Mouse (Mus musculus) macrophage (primary cell): ENCODE data around the gene Blvrb. TPM values are rescaled to one million over a fixed set of nuclear protein-coding genes. Genes with fewer than 3 reads are reported as not detected.

Source experiments
- H3K27ac ChIP-seq: fragments of 350-480 bp; formaldehyde crosslinking; 2 replicates; pipeline ENCODE4 v1.9.0; 2021
- H3K36me3 ChIP-seq: fragments of 350-480 bp; formaldehyde crosslinking; 2 replicates; pipeline ENCODE4 v1.9.0; 2021; ENCODE audit errors: inconsistent target
- H3K4me3 ChIP-seq: fragments of 350-480 bp; formaldehyde crosslinking; 2 replicates; pipeline ENCODE4 v1.9.0; 2021; ENCODE audit errors: inconsistent target
- H3K79me2 ChIP-seq: fragments of 350-480 bp; formaldehyde crosslinking; 2 replicates; pipeline ENCODE4 v1.9.0; 2021; ENCODE audit errors: inconsistent target
- WGBS: methylation state at CpG from one replicate; pipeline ENCODE4 v1.1.7; 2026; ENCODE audit warnings: inconsistent platforms; ENCODE audit not compliant: missing documents; 5-methylcytosine and 5-hydroxymethylcytosine counted together
- polyA plus RNA-seq: library from polyadenylated mRNA; stranded (reverse); fragments of 250-400 nt; gene quantifications from 3 replicates; pipeline ENCODE4 v1.2.4, GENCODE M21; 2018; ENCODE audit warnings: inconsistent platforms
- total RNA-seq, 78 experiments: library from RNA; depleted of rRNA; stranded (reverse); fragments of 250-400 nt; gene quantifications; 1 replicate in 9 of 78; 2 replicates in 24 of 78; 3 replicates in 43 of 78; 4 replicates in 2 of 78; pipeline ENCODE4 v1.2.4; 2018; ENCODE audit warnings: inconsistent platforms in 56 of 78

The Blvrb gene
- total RNA-seq (2018; cell fraction: chromatin; rRNA removed) = 100 to 1,000 TPM in 15 of 26 experiments, 10 to 100 TPM in 11; 19.9 to 251 (median 118) TPM
- 100 to 1,000 TPM; 176 to 279 (median 229) TPM for total RNA-seq (2018; cell fraction: cytosol; rRNA removed)
- 100 to 1,000 TPM in 13 of 26 experiments, 10 to 100 TPM in 13; 45.0 to 228 (median 101) TPM for total RNA-seq (2018; cell fraction: nucleus; rRNA removed)
- polyA plus RNA-seq = 251 to 318 TPM (median 262 TPM) in 3 replicates

DNA sequence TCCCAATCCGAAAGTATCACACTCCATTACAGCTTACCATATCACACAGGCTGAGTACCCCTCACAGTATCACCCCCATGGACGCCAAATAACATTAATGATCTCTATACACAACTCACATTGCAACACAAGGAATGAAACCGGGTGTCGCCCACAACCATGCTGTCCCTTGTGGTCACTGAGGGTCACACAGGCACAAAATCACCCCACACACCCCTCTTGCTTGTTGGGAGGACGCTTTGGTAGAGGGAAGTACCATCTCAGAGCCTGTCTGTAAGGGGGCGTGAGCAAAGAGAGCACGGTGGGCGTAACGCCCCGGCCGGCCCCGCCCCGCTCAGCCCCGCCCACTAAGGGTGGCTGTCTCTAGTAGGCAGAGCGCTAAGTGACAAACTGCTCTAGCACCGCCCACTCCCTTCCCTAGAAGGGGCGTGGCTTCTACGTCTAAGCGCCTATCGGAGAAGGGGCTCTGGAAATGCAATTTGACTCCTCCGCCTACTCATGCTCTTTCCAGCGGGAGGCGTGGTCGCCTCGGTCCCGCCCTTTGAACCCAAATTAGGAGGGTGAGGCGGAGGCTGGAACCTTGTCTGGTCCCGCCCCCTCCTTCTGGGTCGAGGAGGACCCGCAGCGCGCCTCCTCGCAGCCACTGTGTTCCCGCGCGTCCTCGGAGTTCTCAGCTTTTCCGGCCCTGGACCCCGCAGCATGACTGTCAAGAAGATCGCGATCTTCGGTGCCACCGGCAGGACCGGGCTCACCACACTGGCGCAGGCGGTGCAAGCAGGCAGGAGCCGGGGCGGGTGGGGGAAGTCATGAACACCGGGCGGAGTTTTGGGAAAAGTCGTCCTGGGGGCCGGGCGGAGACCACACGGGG is at the start of gene Blvrb, which contains the start of gene Sptbn4:
Gene Blvrb, plus strand, starts transcription at position 560 of the 868 bp plus-strand sequence.
Gene Sptbn4, minus strand, starts transcription at position 268 of the 868 bp plus-strand sequence.
- Histone ChIP-seq H3K79me2 (peaks cover 44% of the 10 kb centered on the region), H3K4me3 (peak within 1 kb of the TSS; percentile 74), H3K27ac (peak within 1 kb of the TSS; percentile 95), H3K36me3 (no peaks in the 10 kb centered on the region)
- WGBS = 1% methylated on average over 54 of the region's 54 CpGs

DNA sequence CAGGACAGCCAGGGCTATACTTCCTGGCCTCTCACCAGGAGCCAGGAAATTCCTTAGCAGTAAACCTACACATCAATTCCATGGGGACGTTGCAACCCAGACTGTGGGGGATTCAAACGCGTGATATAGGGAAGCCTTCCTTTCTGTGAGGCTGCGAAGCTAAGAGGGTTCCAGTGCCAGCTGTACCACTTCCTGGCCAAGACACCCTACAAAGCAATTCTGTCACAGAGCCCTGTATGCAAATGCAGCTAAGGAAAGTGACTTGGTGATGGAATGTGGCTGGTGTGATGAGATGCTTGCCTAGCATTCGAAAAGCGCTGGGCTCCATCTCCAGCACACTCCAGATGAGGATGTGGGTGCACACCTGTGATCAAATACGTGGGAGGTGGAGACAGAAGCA is 47.2 kb upstream of the Blvrb start:
- Histone ChIP-seq H3K36me3 (no peaks in the 10 kb centered on the region), H3K79me2 (no peaks in the 10 kb centered on the region), H3K4me3 (no peak overlapping the region), H3K27ac (no peak overlapping the region)
- WGBS = 78% methylated on average over 7 of the region's 7 CpGs

DNA sequence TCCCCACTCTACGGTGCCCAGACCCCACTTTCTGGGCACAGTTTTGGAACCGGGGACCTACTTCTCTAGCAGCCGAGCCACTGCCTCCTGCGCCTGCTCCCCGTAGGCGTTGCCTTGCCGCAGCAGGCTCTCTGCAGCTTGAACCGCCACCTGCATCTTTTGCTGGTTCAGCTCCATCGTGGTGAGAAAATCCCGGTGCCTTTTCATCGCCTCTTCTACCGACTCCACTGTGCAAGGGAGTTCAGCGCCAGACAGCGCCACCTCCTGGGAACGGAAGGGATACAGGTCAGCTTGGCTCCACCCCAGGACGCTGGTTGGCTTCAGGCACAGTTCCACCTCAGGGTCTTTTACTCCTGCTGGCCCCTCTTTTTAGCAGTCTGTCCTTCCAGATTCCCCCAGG is 45.1 kb upstream of the Blvrb start:
- H3K4me3 ChIP-seq = no peak overlapping the region
- WGBS = 11% methylated on average over 16 of the region's 16 CpGs

DNA sequence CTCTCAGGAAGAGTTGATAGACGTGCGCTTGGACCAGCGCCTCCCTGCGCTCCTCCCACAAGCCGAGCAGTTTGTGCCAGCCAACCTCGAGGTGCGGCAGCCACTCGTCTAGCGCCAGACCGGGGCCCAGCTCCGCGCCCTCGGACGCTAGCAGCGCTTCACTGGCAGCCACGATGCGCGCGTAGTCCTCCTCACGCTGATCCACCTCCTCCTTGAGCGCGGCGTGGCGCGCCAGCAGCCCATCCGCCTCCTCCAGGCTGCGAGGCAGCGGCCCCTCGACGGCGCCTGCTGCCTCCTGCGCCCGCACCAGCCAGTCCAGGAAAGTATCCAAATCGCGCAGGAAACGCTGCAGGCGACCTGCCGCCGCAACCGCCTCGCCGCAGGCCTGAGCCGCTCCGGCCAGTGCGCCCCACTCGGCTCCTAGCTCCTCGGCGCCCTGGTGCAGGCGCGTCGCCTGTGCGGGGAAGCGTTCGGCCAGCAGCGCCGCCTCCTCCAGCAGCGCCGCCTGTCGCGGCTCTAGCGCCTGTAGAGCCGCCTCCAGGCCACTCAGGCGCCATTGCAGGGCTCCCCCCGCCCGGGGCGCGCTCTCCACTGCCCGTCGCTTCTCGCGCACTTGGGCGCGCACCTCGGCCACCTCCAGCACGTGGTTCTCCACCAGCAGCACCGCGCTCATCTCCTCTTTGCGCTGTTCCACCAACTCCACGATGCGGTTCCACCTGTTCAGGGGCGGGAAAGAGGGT is 43.4 kb upstream of the Blvrb start:
- Histone ChIP-seq H3K79me2 (no peaks in the 10 kb centered on the region), H3K27ac (no peak overlapping the region), H3K4me3 (no peak overlapping the region), H3K36me3 (no peaks in the 10 kb centered on the region)
- 8% methylated on average over 80 of the region's 81 CpGs for WGBS

More for the DNA sequence above, 45.1 kb upstream of the Blvrb start:
- H3K79me2 ChIP-seq = no peaks in the 10 kb centered on the region
- H3K27ac ChIP-seq = no peak overlapping the region
- no peaks in the 10 kb centered on the region for H3K36me3 ChIP-seq

DNA sequence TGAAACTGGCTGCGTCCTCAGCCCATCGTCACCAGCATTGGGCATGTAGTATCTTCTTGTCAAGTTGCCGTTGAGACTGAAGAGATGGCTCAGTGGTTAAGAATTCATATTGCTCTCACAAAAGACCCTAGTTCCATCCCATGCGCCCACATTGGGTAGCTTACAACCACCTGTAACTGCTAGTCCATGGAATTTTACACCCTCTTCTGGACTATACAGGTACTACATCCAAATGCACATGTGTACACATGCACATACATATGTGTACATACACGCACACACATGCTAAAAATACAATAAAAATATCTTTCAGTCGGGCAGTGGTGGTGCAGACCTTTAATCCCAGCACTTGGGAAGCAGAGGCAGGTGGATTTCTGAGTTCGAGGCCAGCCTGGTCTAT is 41.3 kb upstream of the Blvrb start:
- H3K36me3 ChIP-seq = no peaks in the 10 kb centered on the region
- WGBS = 90% methylated on average over 7 of the region's 7 CpGs
- H3K4me3 ChIP-seq = no peak overlapping the region
- no peaks in the 10 kb centered on the region for H3K79me2 ChIP-seq
- no peak overlapping the region for H3K27ac ChIP-seq

DNA sequence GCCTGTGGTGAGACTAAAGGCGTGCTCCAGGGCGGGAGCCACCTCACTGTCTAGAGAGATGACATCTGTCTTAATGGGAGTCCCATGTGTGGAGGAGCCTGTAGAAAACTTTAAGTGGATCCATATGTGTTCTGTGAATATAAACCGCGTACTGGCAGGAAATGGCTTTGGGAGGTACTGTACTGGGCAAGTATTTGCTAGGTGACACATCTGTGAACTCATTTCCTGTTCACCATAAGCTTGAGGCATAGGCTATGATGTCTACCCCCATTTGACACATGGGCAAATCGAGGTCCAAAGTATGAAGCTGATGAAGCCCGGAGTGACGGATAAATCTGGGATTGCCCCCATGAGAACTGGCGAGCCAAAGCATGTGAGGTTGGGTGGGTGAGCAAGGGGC is 40.0 kb upstream of the Blvrb start:
- no peaks in the 10 kb centered on the region for H3K36me3 ChIP-seq
- H3K79me2 ChIP-seq = no peaks in the 10 kb centered on the region
- no peak overlapping the region for H3K27ac ChIP-seq
- no peak overlapping the region for H3K4me3 ChIP-seq
- WGBS = 43% methylated on average over 8 of the region's 8 CpGs

DNA sequence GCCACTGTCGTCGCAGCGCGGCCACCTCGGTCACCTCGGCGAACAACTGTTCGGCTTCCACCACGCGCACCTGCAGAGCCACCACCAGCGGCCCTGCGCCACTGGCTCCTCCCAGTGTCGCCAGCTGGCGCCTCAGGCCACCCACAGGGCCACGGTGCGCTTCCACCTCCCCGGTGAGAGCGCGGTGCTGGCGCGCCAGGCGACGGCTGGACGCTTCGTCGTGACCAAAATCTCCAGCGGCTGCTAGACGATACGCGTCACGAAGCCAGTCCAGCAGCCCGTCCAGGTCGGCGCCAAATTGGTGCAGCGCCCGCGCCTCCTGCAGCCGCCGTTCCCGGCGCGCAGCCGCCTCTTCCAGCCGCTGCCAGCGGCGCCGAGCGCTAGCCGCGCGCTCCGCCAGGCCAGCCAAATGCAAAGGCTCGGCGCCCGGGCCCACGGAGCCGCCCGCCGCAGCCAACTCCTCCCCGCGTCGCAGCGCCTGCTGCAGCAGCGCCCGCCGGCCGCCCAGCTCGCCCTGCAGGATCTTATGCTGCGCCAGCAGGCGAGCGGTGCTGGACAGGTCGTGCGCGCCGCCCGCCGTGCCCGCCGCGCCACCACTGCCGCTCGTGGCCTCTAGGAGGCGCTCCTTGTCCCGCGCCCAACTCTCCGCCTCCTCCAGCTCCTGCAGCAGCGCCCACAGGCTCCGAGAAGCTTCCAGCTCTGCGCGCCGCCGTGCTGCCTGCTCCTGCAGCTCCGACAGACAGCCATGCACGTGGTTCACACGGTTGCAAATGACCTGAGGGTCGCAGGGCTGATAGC is 39.2 kb upstream of the Blvrb start:
- WGBS = 2% methylated on average over 77 of the region's 96 CpGs
- H3K36me3 ChIP-seq = no peaks in the 10 kb centered on the region
- H3K27ac ChIP-seq = no peak overlapping the region
- no peak overlapping the region for H3K4me3 ChIP-seq
- no peaks in the 10 kb centered on the region for H3K79me2 ChIP-seq

DNA sequence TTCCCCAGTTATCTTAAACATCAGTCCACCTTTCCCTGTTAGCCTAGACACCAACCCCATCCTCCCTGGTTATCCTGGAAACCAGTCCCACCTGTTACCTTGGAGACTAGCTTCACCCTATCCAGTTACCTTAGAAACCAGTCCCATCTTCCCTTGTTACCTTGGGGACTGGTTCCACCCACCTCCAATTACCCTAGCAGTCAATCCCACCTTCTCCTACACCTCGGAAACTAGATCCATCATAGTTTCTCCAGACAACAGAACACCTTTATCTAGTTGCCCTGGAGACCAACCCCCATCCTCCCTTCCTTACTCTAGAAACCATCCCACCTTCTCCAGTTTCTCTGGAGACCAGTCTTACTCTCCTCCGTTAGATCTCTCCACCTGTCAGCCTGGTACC is 30.6 kb upstream of the Blvrb start:
- 90% methylated on average over 2 of the region's 2 CpGs for WGBS
- Histone ChIP-seq H3K27ac (no peak overlapping the region), H3K36me3 (no peaks in the 10 kb centered on the region), H3K4me3 (no peak overlapping the region), H3K79me2 (no peaks in the 10 kb centered on the region)

DNA sequence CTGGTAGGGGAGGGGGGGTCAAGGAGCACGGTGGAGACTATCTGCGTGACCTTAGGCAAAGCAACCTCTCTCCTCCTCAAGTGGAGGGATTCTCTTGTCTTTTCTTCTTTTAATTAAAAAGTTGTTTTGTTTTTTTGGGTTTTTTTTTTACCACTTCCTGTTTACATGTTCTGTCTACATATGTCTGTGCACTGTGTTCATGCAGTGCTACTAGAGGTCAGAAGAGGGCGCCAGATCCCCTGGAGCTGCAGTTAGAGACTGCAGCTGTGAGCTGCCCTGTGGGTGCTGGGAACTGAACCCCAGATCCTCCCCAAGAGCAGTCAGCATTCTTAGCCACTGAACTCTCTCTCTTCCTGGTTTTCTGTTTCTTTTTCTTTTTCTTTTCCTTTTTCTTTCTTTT is 28.7 kb upstream of the Blvrb start:
- 78% methylated on average over 2 of the region's 3 CpGs for WGBS
- H3K36me3 ChIP-seq = no peaks in the 10 kb centered on the region
- no peaks in the 10 kb centered on the region for H3K79me2 ChIP-seq
- H3K4me3 ChIP-seq = no peak overlapping the region
- no peak overlapping the region for H3K27ac ChIP-seq

DNA sequence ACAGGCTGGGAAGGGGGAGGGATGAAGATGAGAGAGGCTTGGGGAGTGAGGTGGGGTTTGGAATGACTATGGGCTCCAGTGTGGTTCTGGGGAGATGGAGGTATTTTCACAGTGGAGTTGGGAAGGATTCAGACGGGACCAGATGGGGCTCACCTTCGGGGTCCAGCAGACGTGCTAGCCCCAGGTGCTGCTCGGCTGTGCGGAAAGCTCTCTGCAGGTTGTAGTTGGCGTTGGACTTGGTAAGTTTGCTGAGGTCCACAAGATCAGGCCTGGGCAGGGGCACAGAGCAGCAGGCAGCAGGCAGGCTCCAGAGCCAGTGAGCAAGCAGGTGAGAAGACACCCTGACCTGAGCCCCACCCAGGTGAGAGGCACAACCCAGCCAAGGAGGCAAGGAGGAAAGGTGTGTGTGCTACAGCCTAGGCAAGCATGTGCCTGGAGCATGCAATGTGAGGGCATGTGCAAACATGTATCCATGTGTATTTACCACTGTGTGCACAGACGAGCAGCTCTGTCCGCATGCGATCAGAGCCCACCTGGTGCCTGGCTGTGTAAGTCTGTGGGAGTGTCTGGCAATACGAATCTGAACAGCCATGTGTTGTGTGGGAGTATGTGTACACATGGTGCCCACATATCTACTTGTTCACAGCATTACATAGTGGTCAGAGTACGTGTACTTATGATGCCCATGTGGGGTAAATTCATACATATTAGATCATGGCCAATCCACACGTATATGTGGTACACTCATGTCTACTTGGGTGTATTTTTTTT is 24.0 kb upstream of the Blvrb start:
- no peaks in the 10 kb centered on the region for H3K79me2 ChIP-seq
- no peak overlapping the region for H3K4me3 ChIP-seq
- WGBS = 93% methylated on average over 11 of the region's 12 CpGs

DNA sequence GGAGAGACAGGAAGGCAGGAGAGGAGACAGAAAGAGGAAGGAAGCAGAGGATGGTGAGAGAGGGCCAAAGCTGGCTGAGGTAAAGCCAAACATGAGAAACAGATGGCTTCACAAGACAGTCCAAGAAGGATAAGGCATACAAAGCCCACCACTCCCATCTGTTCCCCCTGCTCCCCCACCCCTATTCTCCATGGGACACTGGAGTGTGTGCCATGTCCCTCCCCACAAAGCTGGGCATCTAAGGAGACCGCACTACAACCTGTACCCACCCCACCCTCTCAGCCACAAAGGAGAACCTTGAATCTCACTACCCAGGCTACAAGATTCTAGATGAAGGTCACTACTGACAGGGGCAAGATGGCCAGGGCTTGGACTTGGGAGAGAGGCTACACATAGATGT is 20.4 kb upstream of the Blvrb start:
- WGBS = 88% methylated on average over 1 of the region's 1 CpGs

More for the DNA sequence above, 24.0 kb upstream of the Blvrb start:
- H3K27ac ChIP-seq = no peak overlapping the region
- H3K36me3 ChIP-seq = no peaks in the 10 kb centered on the region

DNA sequence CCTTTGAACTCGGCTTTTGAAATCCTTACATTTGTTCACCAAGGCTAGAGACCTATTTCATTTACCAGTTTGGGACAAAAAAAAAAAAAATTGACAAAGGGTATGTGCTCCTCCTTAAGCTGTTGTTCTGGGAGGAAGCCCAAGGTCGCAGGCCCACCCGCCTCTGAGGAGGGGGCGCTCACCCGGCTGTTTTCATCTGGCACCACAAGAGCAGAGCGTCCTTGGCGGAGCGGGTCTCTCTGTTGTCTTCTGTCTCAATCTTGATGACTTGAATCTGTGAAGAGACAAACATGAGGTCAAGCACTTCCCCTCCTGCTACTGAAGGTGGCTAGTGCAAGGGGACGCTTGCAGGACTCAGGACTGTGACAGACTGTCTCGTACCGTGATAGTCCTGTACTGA is 19.8 kb upstream of the Blvrb start:
- 90% methylated on average over 11 of the region's 11 CpGs for WGBS

More for the DNA sequence above, 20.4 kb upstream of the Blvrb start:
- Histone ChIP-seq H3K79me2 (no peaks in the 10 kb centered on the region), H3K4me3 (no peak overlapping the region), H3K27ac (no peak overlapping the region), H3K36me3 (no peaks in the 10 kb centered on the region)

DNA sequence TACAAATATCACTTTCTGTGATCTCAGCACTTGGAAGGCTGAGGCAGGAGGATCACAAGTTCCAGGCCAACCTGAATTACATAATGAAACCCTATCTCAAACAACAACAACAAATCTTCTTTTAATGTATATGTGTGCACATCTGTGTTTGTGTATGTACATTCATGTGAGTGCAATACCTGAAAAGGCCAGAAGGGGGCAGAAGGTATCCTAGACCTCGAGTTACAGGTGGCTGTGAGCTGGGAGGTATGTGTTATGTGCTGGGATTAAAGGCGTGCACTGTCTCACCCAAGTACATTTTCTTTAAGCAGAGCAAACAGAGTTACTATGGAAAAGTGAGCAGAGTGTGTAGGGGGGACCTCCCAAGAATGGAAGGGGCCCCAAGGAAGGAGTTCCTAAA is 18.6 kb upstream of the Blvrb start:
- WGBS = 58% methylated on average over 2 of the region's 2 CpGs
- no peak overlapping the region for H3K4me3 ChIP-seq

More for the DNA sequence above, 19.8 kb upstream of the Blvrb start:
- Histone ChIP-seq H3K79me2 (no peaks in the 10 kb centered on the region), H3K4me3 (no peak overlapping the region), H3K27ac (no peak overlapping the region), H3K36me3 (no peaks in the 10 kb centered on the region)

More for the DNA sequence above, 18.6 kb upstream of the Blvrb start:
- Histone ChIP-seq H3K79me2 (no peaks in the 10 kb centered on the region), H3K27ac (no peak overlapping the region), H3K36me3 (no peaks in the 10 kb centered on the region)
